Mouse (Mus musculus) midbrain, embryonic 15.5 days (tissue): ENCODE measurements at regions not wholly inside any gene's neighbourhood (a gene's known extent, or its start where the extent isn't known, plus 50 kb on each side); places are given as distances from the start of the nearest gene placed in this dataset.

Experiments used
- ATAC-seq: fragments of 200-750 bp; cut with Nextera tagmentation; replicated peaks from 2 replicates; pipeline ENCODE4 v1.8.0; 2017; ENCODE audit warnings: moderate TSS enrichment
- H3K27ac ChIP-seq: fragments of 300-500 bp; sonication (generic); 2 replicates; pipeline ENCODE4 v1.5.1; 2015; ENCODE audit warnings: mild to moderate bottlenecking, inconsistent platforms
- H3K27me3 ChIP-seq: fragments of 300-500 bp; sonication (generic); replicated peaks from 2 replicates; pipeline ENCODE4 v1.6.1; 2015; ENCODE audit warnings: inconsistent platforms
- H3K36me3 ChIP-seq: fragments of 300-500 bp; sonication (generic); replicated peaks from 2 replicates; pipeline ENCODE4 v1.6.1; 2015; ENCODE audit warnings: inconsistent platforms
- H3K4me1 ChIP-seq: fragments of 300-500 bp; sonication (generic); 2 replicates; pipeline ENCODE4 v1.6.1; 2015; ENCODE audit warnings: inconsistent platforms
- H3K4me2 ChIP-seq: fragments of 300-500 bp; sonication (generic); 2 replicates; pipeline ENCODE4 v1.6.1; 2015; ENCODE audit warnings: inconsistent platforms, mild to moderate bottlenecking, moderate library complexity
- H3K4me3 ChIP-seq: fragments of 300-500 bp; sonication (generic); 2 replicates; pipeline ENCODE4 v1.5.1; 2015; ENCODE audit warnings: mild to moderate bottlenecking, inconsistent platforms
- H3K9ac ChIP-seq: fragments of 300-500 bp; sonication (generic); 2 replicates; pipeline ENCODE4 v1.6.1; 2015; ENCODE audit warnings: mild to moderate bottlenecking, inconsistent platforms
- H3K9me3 ChIP-seq: fragments of 300-500 bp; sonication (generic); 2 replicates; pipeline ENCODE4 v1.6.1; 2016; ENCODE audit warnings: inconsistent platforms
- WGBS: fragments of 180-500 bp; shearing (Covaris S2); methylation state at CpG from one replicate; pipeline ENCODE4 v1.1.7; 2015; ENCODE audit warnings: mixed read lengths; 5-methylcytosine and 5-hydroxymethylcytosine counted together

- ATAC-seq, result no peak
- no peak overlapping the region for H3K27ac ChIP-seq
These were observed 301.9 kb upstream of the Noct start for GRCm38 (mm10) chr3:50922347-50922746.

GRCm38 (mm10) chr3:50922832-50923231 lies 301.4 kb upstream of the Noct start:
- Histone ChIP-seq H3K4me2 (no peak overlapping the region), H3K4me3 (no peak overlapping the region), H3K36me3 (no peaks in the 10 kb centered on the region), H3K9me3 (no peaks in the 10 kb centered on the region), H3K27me3 (no peaks in the 10 kb centered on the region), H3K9ac (no peak overlapping the region), H3K27ac (no peak overlapping the region), H3K4me1 (no peaks in the 10 kb centered on the region; the same call in 1 of the 2 replicates)
- ATAC-seq, result no peak
- 61% methylated on average over 5 of the region's 5 CpGs for WGBS

More at GRCm38 (mm10) chr3:50922347-50922746, 301.9 kb upstream of the Noct start:
- Histone ChIP-seq H3K4me2 (no peak overlapping the region), H3K9me3 (no peaks in the 10 kb centered on the region), H3K9ac (no peak overlapping the region), H3K4me1 (no peaks in the 10 kb centered on the region; the same call in 1 of the 2 replicates), H3K27me3 (no peaks in the 10 kb centered on the region), H3K4me3 (no peak overlapping the region), H3K36me3 (no peaks in the 10 kb centered on the region)
- WGBS, result 93% methylated on average over 10 of the region's 10 CpGs

- no peak overlapping the region for H3K9ac ChIP-seq
- no peak overlapping the region for H3K27ac ChIP-seq
- H3K4me2 ChIP-seq, result no peak overlapping the region
- no peaks in the 10 kb centered on the region for H3K36me3 ChIP-seq
- no peaks in the 10 kb centered on the region; the same call in 1 of the 2 replicates for H3K4me1 ChIP-seq
- H3K4me3 ChIP-seq, result no peak overlapping the region
- ATAC-seq, result peak; percentile 60; the same call in 1 of the 2 replicates
- H3K9me3 ChIP-seq, result no peaks in the 10 kb centered on the region
- no peaks in the 10 kb centered on the region for H3K27me3 ChIP-seq
- 38% methylated on average over 7 of the region's 7 CpGs for WGBS
These were observed 300.9 kb upstream of the Noct start for GRCm38 (mm10) chr3:50923327-50923726.

GRCm38 (mm10) chr3:50927318-50927717 lies 296.9 kb upstream of the Noct start:
- no peaks in the 10 kb centered on the region for H3K9me3 ChIP-seq
- WGBS, result 91% methylated on average over 4 of the region's 4 CpGs
- no peak for ATAC-seq
- no peak overlapping the region for H3K4me2 ChIP-seq
- H3K9ac ChIP-seq, result no peak overlapping the region
- H3K4me1 ChIP-seq, result no peaks in the 10 kb centered on the region
- H3K36me3 ChIP-seq, result no peaks in the 10 kb centered on the region
- H3K27me3 ChIP-seq, result no peaks in the 10 kb centered on the region
- no peak overlapping the region for H3K27ac ChIP-seq
- H3K4me3 ChIP-seq, result no peak overlapping the region

- no peaks in the 10 kb centered on the region for H3K27me3 ChIP-seq
- no peak overlapping the region for H3K4me3 ChIP-seq
- 89% methylated on average over 1 of the region's 1 CpGs for WGBS
- H3K36me3 ChIP-seq, result no peaks in the 10 kb centered on the region
- peaks cover 5% of the 10 kb centered on the region; the same call in 1 of the 2 replicates for H3K4me1 ChIP-seq
- no peak overlapping the region for H3K27ac ChIP-seq
- no peak overlapping the region for H3K4me2 ChIP-seq
- no peaks in the 10 kb centered on the region for H3K9me3 ChIP-seq
- no peak overlapping the region for H3K9ac ChIP-seq
- ATAC-seq, result no peak
These were observed 295.2 kb upstream of the Noct start for GRCm38 (mm10) chr3:50929013-50929412.

GRCm38 (mm10) chr3:50932397-50933089 lies 291.7 kb upstream of the Noct start:
- Histone ChIP-seq H3K9ac (no peak overlapping the region), H3K9me3 (no peaks in the 10 kb centered on the region), H3K4me3 (no peak overlapping the region), H3K36me3 (no peaks in the 10 kb centered on the region), H3K27me3 (no peaks in the 10 kb centered on the region), H3K4me2 (no peak overlapping the region), H3K4me1 (peaks cover 5% of the 10 kb centered on the region; the same call in 1 of the 2 replicates), H3K27ac (peak overlapping the region; percentile 53; the same call in 1 of the 2 replicates)
- ATAC-seq, result no peak
- WGBS, result 71% methylated on average over 10 of the region's 10 CpGs

- Histone ChIP-seq H3K27me3 (no peaks in the 10 kb centered on the region), H3K27ac (peak overlapping the region; percentile 53; the same call in 1 of the 2 replicates), H3K36me3 (no peaks in the 10 kb centered on the region), H3K4me2 (no peak overlapping the region), H3K9me3 (no peaks in the 10 kb centered on the region), H3K4me3 (no peak overlapping the region), H3K4me1 (peaks cover 5% of the 10 kb centered on the region; the same call in 1 of the 2 replicates), H3K9ac (no peak overlapping the region)
- no peak for ATAC-seq
- WGBS, result 65% methylated on average over 3 of the region's 3 CpGs
These were observed 291.2 kb upstream of the Noct start for GRCm38 (mm10) chr3:50933090-50933443.

GRCm38 (mm10) chr3:50939602-50940001 lies 284.6 kb upstream of the Noct start:
- H3K36me3 ChIP-seq, result no peaks in the 10 kb centered on the region
- H3K9ac ChIP-seq, result no peak overlapping the region
- no peak for ATAC-seq
- H3K27me3 ChIP-seq, result no peaks in the 10 kb centered on the region
- H3K4me3 ChIP-seq, result no peak overlapping the region
- no peaks in the 10 kb centered on the region for H3K4me1 ChIP-seq
- H3K9me3 ChIP-seq, result no peaks in the 10 kb centered on the region
- WGBS, result 67% methylated on average over 5 of the region's 5 CpGs
- H3K4me2 ChIP-seq, result no peak overlapping the region
- no peak overlapping the region for H3K27ac ChIP-seq

GRCm38 (mm10) chr3:50940656-50941055 lies 283.6 kb upstream of the Noct start:
- H3K36me3 ChIP-seq, result no peaks in the 10 kb centered on the region
- no peaks in the 10 kb centered on the region for H3K4me1 ChIP-seq
- H3K9me3 ChIP-seq, result no peaks in the 10 kb centered on the region
- no peak overlapping the region for H3K27ac ChIP-seq
- H3K27me3 ChIP-seq, result no peaks in the 10 kb centered on the region
- no peak for ATAC-seq
- H3K9ac ChIP-seq, result no peak overlapping the region
- H3K4me3 ChIP-seq, result no peak overlapping the region
- no peak overlapping the region for H3K4me2 ChIP-seq
- WGBS, result 82% methylated on average over 3 of the region's 3 CpGs

- Histone ChIP-seq H3K27me3 (no peaks in the 10 kb centered on the region), H3K4me1 (no peaks in the 10 kb centered on the region), H3K27ac (no peak overlapping the region), H3K9ac (no peak overlapping the region), H3K4me2 (no peak overlapping the region), H3K9me3 (no peaks in the 10 kb centered on the region), H3K4me3 (no peak overlapping the region), H3K36me3 (no peaks in the 10 kb centered on the region)
- ATAC-seq, result no peak
- 80% methylated on average over 6 of the region's 6 CpGs for WGBS
These were observed 270.8 kb upstream of the Noct start for GRCm38 (mm10) chr3:50953456-50953855.

- Histone ChIP-seq H3K4me1 (no peaks in the 10 kb centered on the region), H3K4me2 (no peak overlapping the region), H3K9me3 (no peaks in the 10 kb centered on the region), H3K27ac (no peak overlapping the region), H3K4me3 (no peak overlapping the region), H3K27me3 (no peaks in the 10 kb centered on the region), H3K9ac (no peak overlapping the region), H3K36me3 (no peaks in the 10 kb centered on the region)
- 93% methylated on average over 2 of the region's 2 CpGs for WGBS
- ATAC-seq, result no peak
These were observed 253.9 kb upstream of the Noct start for GRCm38 (mm10) chr3:50970386-50970785.

GRCm38 (mm10) chr3:50973081-50973480 lies 251.2 kb upstream of the Noct start:
- no peak overlapping the region for H3K9ac ChIP-seq
- WGBS, result 67% methylated on average over 6 of the region's 6 CpGs
- H3K4me1 ChIP-seq, result no peaks in the 10 kb centered on the region
- H3K4me2 ChIP-seq, result no peak overlapping the region
- H3K9me3 ChIP-seq, result no peaks in the 10 kb centered on the region
- ATAC-seq, result no peak
- no peaks in the 10 kb centered on the region for H3K27me3 ChIP-seq
- no peak overlapping the region for H3K27ac ChIP-seq
- no peak overlapping the region for H3K4me3 ChIP-seq
- no peaks in the 10 kb centered on the region for H3K36me3 ChIP-seq

- Histone ChIP-seq H3K4me3 (no peak overlapping the region), H3K27ac (no peak overlapping the region), H3K4me2 (no peak overlapping the region), H3K9ac (no peak overlapping the region), H3K36me3 (no peaks in the 10 kb centered on the region), H3K4me1 (no peaks in the 10 kb centered on the region), H3K27me3 (no peaks in the 10 kb centered on the region), H3K9me3 (no peaks in the 10 kb centered on the region)
- ATAC-seq, result no peak
- 82% methylated on average over 5 of the region's 5 CpGs for WGBS
These were observed 248.0 kb upstream of the Noct start for GRCm38 (mm10) chr3:50976141-50976780.
